Mouse (Mus musculus): ENCODE results near the gene Socs7.

Gene Socs7

DNA sequence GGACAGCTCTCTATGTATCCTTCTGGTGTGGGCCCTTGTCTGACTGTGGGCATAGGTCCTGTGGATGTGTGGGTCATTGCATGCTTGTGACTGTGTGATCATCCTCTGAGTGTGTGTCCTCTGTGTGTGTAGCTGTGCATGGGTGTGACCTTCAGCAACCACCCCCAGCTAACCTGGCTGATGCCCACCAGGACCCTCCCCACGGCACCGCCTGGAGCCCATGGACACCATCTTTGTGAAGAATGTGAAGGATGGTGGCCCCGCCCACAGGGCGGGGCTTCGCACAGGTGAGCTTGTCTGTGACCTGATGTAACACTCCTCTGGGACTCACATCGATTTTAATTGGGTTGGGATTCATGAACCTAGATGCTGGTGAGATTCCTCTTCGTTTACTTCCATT is 85.6 kb downstream of the Socs7 start:
- no peak for DNase-seq

All from right cerebral cortex, postnatal 25 days (tissue).